Mouse (Mus musculus): Measurements from ENCODE around the gene Runx1.

DNA sequence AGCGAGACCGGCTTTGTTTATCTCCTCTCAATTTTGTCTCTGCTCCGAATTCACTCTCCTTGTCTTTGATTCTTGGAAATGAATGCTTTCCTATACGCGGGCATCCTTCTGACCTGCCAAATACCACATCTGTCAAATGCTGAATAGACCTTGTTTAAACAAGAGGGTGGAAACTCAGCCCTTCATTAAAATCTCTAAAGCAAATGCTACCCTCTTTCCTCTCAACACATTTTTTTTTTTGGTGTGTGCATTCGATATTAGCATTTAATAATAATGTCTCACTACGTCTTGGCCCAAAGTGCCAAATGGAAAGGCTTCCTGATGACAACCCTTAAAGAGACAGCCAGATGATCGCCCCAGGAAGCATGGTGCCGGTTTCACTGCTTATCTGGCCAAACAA, 85.4 kb downstream of the Runx1 start:
- TF ChIP-seq POLR2A (IDR thresholded peaks at IDR 0.05; ENCODE audit: borderline replicate concordance, extremely low read depth, low read depth, low read length) (no peak), CTCF (IDR thresholded peaks at IDR 0.05; ENCODE audit: insufficient read depth, low read length) (no peak)

All from lung, adult 2 months (tissue).